Mouse (Mus musculus) kidney, embryonic 15.5 days (tissue): Measurements from ENCODE around the gene Uckl1. TPM values are rescaled to one million over a fixed set of nuclear protein-coding genes. Genes with fewer than 3 reads are reported as not detected.
A peak's percentile ranks its signal among the peaks of the same experiment; 100 is the strongest.

Experiments
- ATAC-seq: fragments of 200-750 bp; cut with Nextera tagmentation; replicated peaks from 2 replicates; pipeline ENCODE4 v1.8.0; 2017; ENCODE audit warnings: moderate TSS enrichment; ENCODE audit not compliant: low FRiP score
- H3K27ac ChIP-seq: fragments of 300-500 bp; sonication (generic); 2 replicates; pipeline ENCODE4 v1.5.1; 2015; ENCODE audit warnings: mild to moderate bottlenecking, inconsistent platforms
- H3K27me3 ChIP-seq: fragments of 300-500 bp; sonication (generic); 2 replicates; pipeline ENCODE4 v1.6.1; 2015; ENCODE audit warnings: inconsistent platforms
- H3K36me3 ChIP-seq: fragments of 300-500 bp; sonication (generic); 2 replicates; pipeline ENCODE4 v1.6.1; 2015; ENCODE audit warnings: inconsistent platforms
- H3K4me1 ChIP-seq: fragments of 300-500 bp; sonication (generic); 2 replicates; pipeline ENCODE4 v1.6.1; 2015; ENCODE audit warnings: inconsistent platforms
- H3K4me2 ChIP-seq: fragments of 300-500 bp; sonication (generic); 2 replicates; pipeline ENCODE4 v1.6.1; 2015; ENCODE audit warnings: moderate library complexity, mild to moderate bottlenecking, inconsistent platforms
- H3K4me3 ChIP-seq: fragments of 300-500 bp; sonication (generic); replicated peaks from 2 replicates; pipeline ENCODE4 v1.5.1; 2015; ENCODE audit warnings: mild to moderate bottlenecking, inconsistent platforms
- H3K9ac ChIP-seq: fragments of 300-500 bp; sonication (generic); 2 replicates; pipeline ENCODE4 v1.6.1; 2015; ENCODE audit warnings: mild to moderate bottlenecking, inconsistent platforms
- H3K9me3 ChIP-seq: fragments of 300-500 bp; sonication (generic); replicated peaks from 2 replicates; pipeline ENCODE4 v1.6.1; 2016; ENCODE audit warnings: inconsistent platforms
- WGBS: fragments of 180-500 bp; shearing (Covaris S2); methylation state at CpG from one replicate; pipeline ENCODE4 v1.1.7; 2015; ENCODE audit warnings: mixed read lengths; 5-methylcytosine and 5-hydroxymethylcytosine counted together
- polyA plus RNA-seq: library from polyadenylated mRNA; unstranded; fragments of >200 nt; fragmentation: Nextera tagmentation; extraction: Ambion mirVana; gene quantifications from 2 replicates; pipeline ENCODE4 v1.2.1, GENCODE M21; 2015

Gene Uckl1
- polyA plus RNA-seq = 50.7 and 59.0 TPM in 2 replicates

DNA sequence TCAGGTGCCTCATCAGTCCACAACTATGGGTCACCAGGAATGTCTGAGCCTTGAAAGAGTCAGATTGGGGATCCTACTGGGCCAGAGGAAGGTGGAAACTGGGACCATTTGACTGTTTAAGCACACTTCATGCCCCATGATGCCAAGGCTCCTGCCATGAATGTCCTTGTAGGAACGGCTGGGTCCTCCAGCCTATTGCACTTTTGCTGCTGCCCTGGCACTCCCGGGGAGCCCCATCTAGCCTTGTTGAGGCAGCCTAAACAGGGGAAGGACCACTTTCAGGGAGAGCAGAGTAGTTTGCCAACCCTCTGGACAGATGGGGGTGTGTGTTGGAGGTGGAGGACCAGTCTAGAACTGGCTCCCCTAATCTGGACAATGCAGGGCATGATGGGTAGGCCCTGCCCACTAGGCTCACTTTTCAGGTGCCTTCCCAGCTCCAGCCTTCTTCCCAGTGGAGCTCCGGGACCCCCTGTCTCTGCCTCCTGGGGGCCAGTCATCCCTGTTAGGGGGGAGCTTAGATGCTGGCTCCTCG is at the start of gene Uckl1:
TSS of gene Uckl1 (minus strand) at position 482 of the 532 bp plus-strand sequence.
- Histone ChIP-seq H3K4me1 (peaks cover 22% of the 10 kb centered on the region), H3K27ac (no peak within 1 kb of the TSS), H3K27me3 (no peaks in the 10 kb centered on the region), H3K4me2 (no peak within 1 kb of the TSS), H3K36me3 (peaks cover 65% of the 10 kb centered on the region), H3K9ac (no peak within 1 kb of the TSS), H3K4me3 (no peak within 1 kb of the TSS), H3K9me3 (no peaks in the 10 kb centered on the region)
- ATAC-seq = no peak
- 88% methylated on average over 4 of the region's 4 CpGs for WGBS

DNA sequence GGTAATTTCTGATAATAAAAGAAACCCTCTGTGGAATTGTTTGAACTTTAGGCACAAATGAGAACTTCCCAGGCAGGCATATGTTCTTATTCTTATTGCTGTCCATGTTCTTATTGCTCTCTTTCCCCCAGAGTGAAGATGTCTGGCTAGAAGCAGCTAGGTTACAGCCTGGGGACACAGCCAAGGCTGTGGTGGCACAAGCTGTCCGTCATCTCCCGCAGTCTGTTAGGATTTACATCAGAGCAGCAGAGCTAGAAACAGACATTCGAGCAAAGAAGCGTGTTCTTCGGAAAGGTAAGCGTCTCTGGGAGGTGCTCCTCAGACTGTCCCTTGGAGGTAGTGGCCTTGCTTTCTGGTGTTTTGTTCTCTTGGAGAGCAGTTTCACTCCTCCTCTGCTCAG is 47.9 kb upstream of the Uckl1 start:
- Histone ChIP-seq H3K36me3 (peaks cover 73% of the 10 kb centered on the region), H3K9ac (no peak overlapping the region), H3K27me3 (no peaks in the 10 kb centered on the region), H3K4me3 (no peak overlapping the region), H3K4me2 (no peak overlapping the region), H3K4me1 (no peaks in the 10 kb centered on the region), H3K9me3 (no peaks in the 10 kb centered on the region), H3K27ac (no peak overlapping the region)
- no peak for ATAC-seq
- WGBS = 92% methylated on average over 6 of the region's 6 CpGs

DNA sequence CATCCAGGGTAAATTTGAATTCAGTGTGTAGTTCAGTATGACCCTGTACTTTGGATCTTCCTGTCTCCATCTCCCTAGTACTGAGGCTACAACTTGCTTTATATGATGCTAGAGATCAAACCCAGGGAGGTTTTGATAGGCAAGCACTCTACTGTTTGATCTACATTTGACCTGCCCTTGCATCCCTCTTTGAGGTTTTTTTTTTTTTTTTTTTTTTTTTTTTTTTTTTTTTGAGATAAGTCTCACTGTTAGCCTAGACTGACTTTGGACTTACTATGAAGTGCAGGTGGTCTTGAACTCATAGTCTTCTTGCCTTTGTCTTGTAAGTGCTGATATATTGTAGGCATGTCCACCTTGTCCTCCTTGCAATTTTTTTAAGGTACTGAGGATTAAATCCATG is 43.8 kb upstream of the Uckl1 start:
- no peaks in the 10 kb centered on the region for H3K4me1 ChIP-seq
- peaks cover 71% of the 10 kb centered on the region for H3K36me3 ChIP-seq
- ATAC-seq = no peak
- H3K9ac ChIP-seq = no peak overlapping the region
- no peak overlapping the region for H3K4me2 ChIP-seq
- H3K4me3 ChIP-seq = no peak overlapping the region
- no peak overlapping the region for H3K27ac ChIP-seq
- no peaks in the 10 kb centered on the region for H3K27me3 ChIP-seq
- no peaks in the 10 kb centered on the region for H3K9me3 ChIP-seq

DNA sequence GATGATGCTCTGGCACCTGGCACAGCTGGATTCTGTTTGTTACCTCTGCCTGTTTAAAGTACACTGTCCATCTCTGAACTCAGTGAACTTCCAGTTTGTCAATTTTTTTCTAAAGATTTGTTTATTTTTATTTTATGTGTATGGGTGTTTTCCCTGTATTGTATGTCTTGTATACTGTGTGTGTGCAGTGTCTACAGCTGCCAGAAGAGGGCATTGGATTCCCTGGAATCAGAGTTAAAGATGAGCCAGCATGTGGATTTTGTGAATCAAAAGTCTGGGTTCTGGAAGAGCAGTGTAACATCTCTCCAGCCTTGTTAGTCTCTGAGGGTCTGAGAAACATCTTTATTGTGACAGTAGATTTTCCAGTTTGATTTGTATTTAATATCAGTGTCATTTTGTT is 38.7 kb upstream of the Uckl1 start:
- H3K4me1 ChIP-seq = no peaks in the 10 kb centered on the region
- no peak overlapping the region for H3K27ac ChIP-seq
- no peak for ATAC-seq
- no peaks in the 10 kb centered on the region for H3K27me3 ChIP-seq
- H3K4me2 ChIP-seq = no peak overlapping the region
- no peak overlapping the region for H3K9ac ChIP-seq
- H3K9me3 ChIP-seq = no peaks in the 10 kb centered on the region
- no peak overlapping the region for H3K4me3 ChIP-seq
- peaks cover 84% of the 10 kb centered on the region for H3K36me3 ChIP-seq

DNA sequence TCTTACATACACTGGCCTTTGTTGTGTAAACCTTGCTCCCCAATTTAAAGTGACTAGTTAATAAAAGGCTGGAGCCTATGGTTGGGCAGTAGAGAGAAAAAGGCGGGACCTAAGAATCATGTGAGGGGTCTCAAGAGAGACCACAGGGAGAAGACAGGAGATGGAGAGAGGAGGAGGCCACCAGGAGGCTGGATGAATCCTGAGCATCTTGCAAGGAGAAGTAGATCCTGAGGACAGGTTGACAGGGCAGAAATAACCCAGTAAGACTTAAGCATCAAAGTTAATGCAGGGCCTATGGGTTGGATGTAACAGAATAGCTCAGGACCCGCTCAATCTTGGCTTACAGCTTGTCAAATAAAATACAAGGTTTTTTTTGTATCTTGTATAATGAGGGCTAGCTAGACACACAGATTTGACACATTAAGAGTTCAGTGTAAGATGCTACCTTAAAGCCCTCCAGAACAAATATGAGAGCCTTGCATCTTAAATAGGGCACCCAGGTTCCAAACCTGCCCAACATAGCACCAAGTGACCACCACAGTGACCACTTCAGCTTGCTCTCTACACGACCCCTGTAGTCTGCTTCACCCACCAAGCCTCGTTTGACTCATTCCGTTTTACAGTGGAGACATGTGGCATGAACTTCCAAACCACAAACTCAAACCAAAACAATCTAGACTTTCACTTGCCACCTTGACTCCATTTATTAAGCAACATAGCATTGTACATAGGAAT is 34.2 kb upstream of the Uckl1 start:
- Histone ChIP-seq H3K27ac (no peak overlapping the region), H3K9me3 (no peaks in the 10 kb centered on the region), H3K27me3 (no peaks in the 10 kb centered on the region), H3K36me3 (peaks cover 68% of the 10 kb centered on the region), H3K4me1 (no peaks in the 10 kb centered on the region), H3K9ac (no peak overlapping the region), H3K4me2 (no peak overlapping the region), H3K4me3 (no peak overlapping the region)
- ATAC-seq = no peak
- WGBS = 87% methylated on average over 5 of the region's 5 CpGs

DNA sequence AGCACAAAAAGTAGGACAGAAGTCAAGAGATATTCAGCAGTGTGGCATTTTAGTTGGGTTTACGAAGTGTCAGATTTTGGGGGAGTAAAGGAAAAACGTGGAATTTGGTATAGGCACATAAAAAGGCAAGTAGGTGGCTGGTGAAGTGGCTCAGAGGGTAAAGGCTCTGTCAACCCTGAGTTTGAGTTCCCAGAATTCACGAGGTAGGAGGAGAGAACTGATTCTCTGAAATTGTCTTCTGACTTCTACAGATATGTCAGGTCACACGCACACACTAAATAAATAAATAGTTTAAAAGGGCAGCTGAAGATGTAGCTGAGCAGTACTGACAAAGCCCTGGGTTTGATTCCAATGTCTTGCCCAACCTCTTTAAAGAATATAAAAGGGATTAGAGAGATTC is 17.7 kb upstream of the Uckl1 start:
- WGBS = 78% methylated on average over 4 of the region's 4 CpGs
- Histone ChIP-seq H3K4me2 (peak overlapping the region; percentile 81), H3K36me3 (0 out of 2 replicates have a peak, but pooled peaks cover 3% of the 10 kb centered on the region), H3K27ac (no peak overlapping the region), H3K4me3 (peak overlapping the region; percentile 96), H3K9me3 (no peaks in the 10 kb centered on the region), H3K9ac (no peak overlapping the region), H3K27me3 (no peaks in the 10 kb centered on the region; the same call in 1 of the 2 replicates), H3K4me1 (peaks cover 43% of the 10 kb centered on the region)
- ATAC-seq = no peak

DNA sequence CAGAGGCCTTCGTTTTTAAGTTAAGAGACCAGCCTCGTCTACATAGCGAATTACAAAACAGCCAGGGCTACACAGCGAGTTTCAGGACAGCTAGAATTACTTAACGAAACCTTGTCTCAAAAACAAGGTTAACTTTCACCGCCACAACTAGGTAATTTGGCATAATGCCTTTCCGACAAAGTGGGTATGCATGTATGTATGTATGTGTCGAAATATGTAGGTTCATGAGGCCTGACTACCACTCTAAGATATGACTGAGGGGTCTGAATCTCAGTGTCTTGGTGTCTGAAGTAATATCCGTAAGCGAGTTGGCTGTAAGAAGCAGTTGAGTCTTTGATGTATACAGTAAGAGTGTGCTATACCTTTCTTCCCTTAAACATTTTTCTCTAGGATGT is 17.1 kb upstream of the Uckl1 start:
- no peak overlapping the region; the same call in 1 of the 2 replicates for H3K27ac ChIP-seq
- peaks cover 48% of the 10 kb centered on the region for H3K4me1 ChIP-seq
- WGBS = 27% methylated on average over 10 of the region's 10 CpGs
- H3K4me3 ChIP-seq = peak overlapping the region; percentile 96
- ATAC-seq = no peak
- H3K9me3 ChIP-seq = no peaks in the 10 kb centered on the region
- no peaks in the 10 kb centered on the region; the same call in 1 of the 2 replicates for H3K27me3 ChIP-seq
- H3K36me3 ChIP-seq = 0 out of 2 replicates have a peak, but pooled peaks cover 3% of the 10 kb centered on the region
- peak overlapping the region; percentile 93 for H3K9ac ChIP-seq
- H3K4me2 ChIP-seq = peak overlapping the region; percentile 81

DNA sequence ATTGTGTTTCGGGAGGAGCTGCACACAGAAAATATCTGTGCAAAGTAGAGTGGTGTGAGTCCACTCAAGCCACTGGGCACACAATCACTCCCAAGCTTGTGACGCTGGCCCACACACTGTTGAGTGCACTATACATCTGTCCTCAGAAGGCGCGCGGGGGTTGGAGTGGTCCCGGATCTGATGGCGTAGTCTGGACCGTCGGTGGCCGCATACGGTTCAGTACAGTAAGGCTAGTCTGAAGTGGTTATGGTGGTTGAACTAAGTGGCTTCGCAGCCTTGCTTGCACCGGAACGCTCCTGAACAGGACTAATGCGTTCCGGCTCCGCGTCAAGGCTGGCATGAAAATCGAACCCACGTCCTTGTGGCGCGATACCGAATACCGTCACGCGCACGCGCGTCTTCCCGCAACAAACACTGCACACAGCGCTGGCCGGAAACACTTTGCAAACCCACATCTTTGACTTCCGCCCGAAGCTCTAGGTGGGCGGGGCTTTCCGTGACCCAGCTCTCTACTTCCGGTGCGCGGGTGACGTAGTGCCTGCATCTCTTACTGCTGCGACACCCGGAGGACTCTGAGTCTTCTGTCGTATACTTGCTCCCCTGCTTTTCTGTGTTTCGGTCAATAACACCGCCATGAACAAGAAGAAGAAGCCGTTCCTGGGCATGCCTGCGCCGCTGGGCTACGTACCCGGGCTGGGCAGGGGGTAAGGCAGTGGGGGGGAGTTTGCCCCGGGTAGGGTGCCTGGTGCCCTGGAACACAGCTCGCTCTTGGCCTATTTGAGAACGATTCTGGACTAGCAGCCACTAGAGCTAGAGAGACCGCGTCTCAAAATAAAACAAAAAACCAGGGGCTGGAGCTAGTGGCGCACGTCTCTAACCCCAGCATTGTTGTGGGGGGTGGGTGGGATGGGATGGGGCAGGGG is 16.4 kb upstream of the Uckl1 start:
- Histone ChIP-seq H3K4me1 (peaks cover 48% of the 10 kb centered on the region), H3K9ac (peak overlapping the region; percentile 93), H3K36me3 (0 out of 2 replicates have a peak, but pooled peaks cover 6% of the 10 kb centered on the region), H3K27me3 (no peaks in the 10 kb centered on the region; the same call in 1 of the 2 replicates), H3K27ac (peak overlapping the region; percentile 87), H3K4me2 (peak overlapping the region; percentile 81), H3K9me3 (no peaks in the 10 kb centered on the region), H3K4me3 (peak overlapping the region; percentile 96)
- 1% methylated on average over 57 of the region's 57 CpGs for WGBS
- ATAC-seq = peak; percentile 93

DNA sequence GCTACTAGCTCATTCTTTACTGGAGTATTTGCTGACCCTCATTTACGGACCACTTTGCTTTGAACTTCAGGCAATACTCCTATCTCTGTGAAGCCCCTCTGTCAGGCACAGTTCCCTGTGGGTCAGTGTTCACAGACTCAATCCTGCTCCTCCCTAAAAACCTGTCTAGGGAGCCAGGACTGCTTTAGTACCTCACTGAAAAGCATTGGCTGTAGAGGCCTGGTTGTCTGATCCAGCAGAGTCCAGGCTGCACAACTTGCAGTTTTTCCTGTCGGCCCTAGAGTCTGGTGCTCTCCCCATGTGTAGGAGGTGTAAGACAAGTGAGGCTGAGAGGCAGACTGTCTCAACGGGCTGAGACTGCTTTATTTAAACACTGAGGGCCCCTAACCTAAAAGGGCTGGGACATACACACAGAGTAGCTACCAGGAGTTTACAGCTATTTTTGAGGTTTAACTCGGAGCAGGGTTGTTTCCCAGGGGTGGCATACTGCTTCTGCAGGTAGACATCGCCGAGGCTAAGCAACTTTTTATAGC is 15.6 kb upstream of the Uckl1 start:
- 0 out of 2 replicates have a peak, but pooled peaks have one; percentile 1 for ATAC-seq
- Histone ChIP-seq H3K36me3 (0 out of 2 replicates have a peak, but pooled peaks cover 7% of the 10 kb centered on the region), H3K4me3 (peak overlapping the region; percentile 96), H3K9ac (peak overlapping the region; percentile 93), H3K4me1 (peaks cover 48% of the 10 kb centered on the region), H3K27ac (peak overlapping the region; percentile 87), H3K4me2 (peak overlapping the region; percentile 81), H3K27me3 (no peaks in the 10 kb centered on the region; the same call in 1 of the 2 replicates), H3K9me3 (no peaks in the 10 kb centered on the region)
- WGBS = 44% methylated on average over 6 of the region's 6 CpGs

DNA sequence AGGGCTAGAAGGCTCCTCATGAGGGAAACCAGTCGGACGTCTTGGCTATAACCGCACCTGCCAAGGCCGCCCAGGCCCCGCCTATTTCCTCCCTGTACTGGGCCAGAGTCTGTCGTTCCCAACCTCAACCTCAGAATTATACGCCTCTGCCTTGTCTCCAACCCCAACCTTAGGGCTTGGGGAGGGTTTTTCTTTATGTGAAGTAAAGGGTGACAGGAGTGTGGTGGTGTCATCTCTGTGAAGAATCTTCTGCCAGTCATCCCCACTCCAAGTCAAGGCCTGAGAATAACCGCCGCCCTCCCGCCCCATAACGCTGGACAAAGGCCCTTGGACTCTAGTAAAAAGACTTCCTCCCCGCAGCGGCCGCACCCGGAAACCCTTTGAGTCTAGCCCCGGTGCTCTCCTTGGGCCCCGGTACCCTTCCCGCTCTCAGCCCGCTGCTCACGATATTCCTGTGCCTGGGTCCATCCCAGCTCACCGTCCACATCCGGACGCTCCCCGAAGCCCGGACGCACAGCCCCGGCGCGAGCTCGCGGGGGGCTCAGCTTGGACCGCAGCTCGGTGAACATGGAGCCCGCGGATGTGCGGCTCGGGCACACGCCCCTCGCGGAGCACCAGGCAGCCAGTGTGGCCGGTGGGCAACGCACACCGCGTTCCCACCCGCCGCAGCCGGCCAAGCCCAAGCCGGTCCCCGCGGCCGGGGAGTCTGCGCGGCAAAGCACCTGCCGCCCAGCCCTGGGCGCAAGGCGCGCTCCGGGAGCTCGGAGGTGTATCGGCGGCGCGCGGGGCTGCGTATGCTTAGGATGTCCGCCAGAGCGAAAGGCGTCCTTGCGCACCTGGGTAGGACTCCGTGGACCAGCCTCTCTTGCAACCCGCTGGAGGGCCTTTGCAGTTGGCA is 14.0 kb upstream of the Uckl1 start, which contains the start of gene Samd10:
TSS of gene Samd10 (minus strand) at position 759 of the 898 bp plus-strand sequence.
- Histone ChIP-seq H3K9ac (peak within 1 kb of the TSS; percentile 93), H3K4me3 (peak within 1 kb of the TSS; percentile 78), H3K4me2 (peak within 1 kb of the TSS; percentile 96), H3K4me1 (peaks cover 48% of the 10 kb centered on the region), H3K9me3 (no peaks in the 10 kb centered on the region), H3K36me3 (0 out of 2 replicates have a peak, but pooled peaks cover 7% of the 10 kb centered on the region), H3K27ac (peak within 1 kb of the TSS; percentile 92), H3K27me3 (no peaks in the 10 kb centered on the region; the same call in 1 of the 2 replicates)
- peak; percentile 33 for ATAC-seq
- 2% methylated on average over 71 of the region's 71 CpGs for WGBS
